Mouse (Mus musculus): Measurements from ENCODE around the gene Mmp9.

Mmp9 gene

DNA sequence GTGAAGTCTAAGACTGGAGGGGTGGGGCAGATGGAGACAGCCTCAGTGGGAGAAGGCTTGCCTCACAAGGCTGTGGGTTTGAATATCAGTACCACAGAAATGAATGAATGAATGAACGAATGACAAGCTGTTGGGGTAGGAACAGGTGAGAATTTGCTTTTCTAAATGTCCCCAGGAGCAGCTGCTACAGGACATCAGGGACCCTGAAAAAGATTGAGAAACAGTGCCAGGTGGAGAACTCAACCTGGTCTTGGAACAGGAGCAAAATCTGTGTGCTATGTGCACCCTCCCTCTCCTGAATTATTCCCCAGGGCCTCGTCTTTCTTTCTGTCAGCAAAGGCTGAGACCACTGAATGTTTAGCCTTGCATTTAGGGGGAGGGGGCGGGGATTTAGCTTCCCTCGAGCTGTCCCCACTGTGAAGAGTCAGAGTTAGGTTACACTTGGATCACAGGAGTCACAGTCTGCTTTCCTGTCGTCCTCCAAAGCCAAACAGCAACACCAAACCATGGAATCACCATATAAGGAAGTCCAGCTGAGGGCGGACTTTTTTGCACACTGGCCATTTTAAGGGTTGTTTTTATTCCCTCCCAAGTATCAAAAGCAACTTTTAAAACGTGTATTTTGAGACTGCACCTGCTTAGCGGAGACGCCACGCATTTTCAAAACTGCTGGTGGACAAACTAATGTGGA, at the start of gene Mmp9:
Mmp9 (plus strand) TSS at position 641 of the 691 bp plus-strand sequence.
- DNase-seq, result no peak

DNA sequence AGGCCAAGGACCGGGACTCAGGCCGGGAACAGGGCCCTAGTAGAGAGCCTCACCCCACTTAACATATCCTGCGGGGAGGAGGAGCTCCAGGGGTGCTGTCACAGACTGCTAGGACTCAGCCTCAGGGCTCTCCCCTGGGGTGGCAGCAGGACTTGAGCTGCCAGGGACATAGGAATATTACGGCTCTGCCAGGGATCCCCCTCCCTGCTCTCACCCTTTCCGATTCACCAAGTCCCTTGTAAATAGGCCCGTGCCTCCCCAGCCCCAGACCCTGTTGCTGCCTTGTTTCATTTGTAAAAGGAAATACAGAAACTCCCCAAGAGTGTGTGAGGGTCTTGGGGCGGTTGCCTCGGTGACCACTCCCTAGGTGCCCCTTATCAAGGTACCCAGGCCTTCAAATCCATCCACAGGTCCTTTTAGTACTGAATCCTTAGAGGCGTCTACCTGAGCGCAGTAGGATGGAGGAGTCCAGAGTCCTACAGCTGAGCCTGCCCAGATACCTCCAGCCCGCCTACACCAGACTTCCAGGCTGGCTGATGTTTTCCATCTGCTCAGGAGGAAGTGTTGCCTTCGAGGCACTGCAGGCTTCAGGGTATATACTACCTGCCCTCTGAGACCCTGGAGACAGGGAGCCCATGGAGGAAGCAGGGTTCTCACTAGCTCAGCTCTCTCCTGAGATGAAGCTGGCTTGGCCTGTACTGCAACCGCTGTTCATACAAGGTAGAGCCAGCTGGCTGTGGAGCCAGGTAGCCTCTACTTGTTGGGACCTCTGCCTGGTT, 49.3 kb upstream of the Mmp9 start:
- no peak for DNase-seq

DNA sequence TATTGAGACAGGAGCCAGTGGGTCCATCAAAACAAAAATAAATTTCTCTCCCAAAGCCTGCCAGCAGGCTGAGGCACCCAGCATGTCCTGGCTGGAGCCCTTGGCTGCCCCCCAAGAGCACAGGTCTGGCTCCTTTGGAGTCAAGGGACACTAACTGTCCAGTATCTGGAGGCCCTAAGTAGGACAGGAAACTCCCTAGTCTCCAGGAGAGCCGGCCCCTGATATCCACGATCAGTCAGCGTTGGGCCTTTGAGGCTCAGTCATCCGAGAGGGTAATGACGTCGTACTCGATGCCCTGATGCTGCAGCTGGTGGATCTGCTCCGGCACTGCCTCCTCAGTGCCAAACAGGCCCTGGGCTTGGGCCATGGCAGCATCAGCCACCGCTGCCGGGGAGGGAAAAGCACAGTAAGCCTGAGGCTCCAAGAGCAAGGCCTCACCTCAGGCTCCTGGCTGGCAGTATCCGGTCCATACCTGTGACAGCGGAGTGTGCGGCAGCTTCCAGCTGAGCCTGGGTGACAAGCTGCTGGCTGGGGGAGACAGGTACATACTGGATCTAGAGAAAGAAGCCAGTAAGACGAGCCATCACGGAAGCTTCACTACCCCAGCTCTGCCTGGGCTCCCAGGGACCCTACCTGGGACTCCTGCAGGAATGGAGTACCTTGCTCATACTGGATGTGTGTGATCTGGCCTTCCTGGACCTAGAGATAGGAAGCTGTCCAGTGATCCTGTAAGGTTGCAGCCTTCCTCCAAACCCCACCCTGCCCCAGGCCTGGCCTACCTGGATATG, 48.5 kb upstream of the Mmp9 start:
- no peak for DNase-seq

DNA sequence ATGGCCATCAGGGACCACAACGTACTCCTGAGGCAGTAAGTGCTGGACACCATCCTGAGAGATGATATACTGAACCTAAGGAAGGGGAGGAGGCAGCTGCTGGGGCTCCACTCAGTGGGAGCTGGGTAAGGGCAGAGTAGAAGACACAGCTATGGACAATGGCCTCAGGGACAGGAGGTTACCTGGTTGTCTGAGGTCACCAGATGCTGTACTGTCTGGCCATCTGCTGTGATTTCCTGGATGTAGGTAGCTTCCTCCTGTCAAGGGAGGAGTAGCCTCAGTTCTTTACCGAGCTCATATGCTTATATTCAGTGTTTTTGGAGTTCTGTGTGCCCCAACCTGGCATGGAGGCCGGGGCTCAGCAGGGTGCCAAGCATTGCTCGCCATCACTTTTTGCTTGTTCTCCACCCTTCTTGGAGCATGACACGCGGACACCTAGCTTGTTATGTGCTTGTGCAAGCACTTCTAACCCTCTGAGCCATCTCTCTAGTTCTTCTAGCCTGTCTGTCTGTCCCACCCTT, 47.8 kb upstream of the Mmp9 start:
- DNase-seq, result no peak

DNA sequence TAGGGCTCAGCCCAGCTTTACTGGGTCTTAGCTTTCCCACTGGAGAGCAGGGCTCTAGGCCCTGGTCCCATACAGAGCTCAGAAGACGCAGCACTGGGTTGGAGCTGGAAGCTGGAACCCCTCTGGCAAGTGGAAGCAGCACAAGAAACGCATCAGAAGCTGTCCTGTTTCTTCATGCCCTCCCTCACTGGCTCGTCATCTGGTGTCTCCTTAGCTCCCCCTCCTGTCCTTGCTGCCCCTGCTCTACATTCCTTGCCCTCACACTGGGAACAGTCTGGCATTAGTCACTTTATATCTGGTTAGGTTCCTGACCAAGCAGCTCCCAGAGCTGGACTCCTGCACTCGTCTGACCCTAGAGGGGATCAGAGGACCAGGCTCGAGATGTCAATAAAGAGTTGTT, 46.5 kb upstream of the Mmp9 start:
- no peak for DNase-seq

DNA sequence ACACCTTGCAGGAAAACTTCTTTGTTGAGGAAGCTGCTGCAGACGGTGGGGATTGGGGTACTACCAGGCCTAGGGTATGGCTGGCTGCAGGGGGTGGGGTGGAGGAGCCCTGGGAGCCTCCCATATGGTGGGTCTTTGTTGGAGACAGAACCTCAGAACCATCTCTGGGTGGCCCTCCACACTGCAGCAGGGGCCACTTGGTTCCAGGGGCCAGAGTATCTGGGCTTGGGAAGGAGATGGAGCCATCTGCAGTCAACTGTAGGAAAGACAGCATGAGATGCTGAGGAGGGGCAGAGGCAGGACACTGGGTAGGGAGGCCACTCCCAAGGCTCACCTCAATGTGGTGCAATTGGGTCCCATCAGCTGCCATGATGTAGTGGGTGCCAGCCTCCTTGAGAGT, 45.9 kb upstream of the Mmp9 start:
- no peak for DNase-seq

DNA sequence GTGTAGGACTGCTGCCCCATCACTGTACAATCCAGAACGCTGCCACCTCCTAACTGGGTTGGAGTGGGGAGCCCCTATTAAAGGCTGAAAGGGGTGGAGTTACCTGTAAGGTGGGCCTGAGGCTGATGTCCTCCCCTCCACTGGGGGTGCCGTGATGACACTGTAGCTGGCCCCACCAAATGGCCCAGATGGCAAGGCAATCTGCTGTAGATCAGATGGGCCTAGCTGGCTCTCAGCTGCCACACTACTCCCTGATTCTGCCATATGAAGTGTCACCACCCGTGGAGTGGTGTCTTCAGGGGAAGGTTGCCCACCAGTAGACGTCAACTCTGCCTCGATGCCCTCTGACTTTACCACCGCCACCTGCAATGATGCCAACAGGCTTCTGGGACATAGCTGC, 44.7 kb upstream of the Mmp9 start:
- no peak for DNase-seq

DNA sequence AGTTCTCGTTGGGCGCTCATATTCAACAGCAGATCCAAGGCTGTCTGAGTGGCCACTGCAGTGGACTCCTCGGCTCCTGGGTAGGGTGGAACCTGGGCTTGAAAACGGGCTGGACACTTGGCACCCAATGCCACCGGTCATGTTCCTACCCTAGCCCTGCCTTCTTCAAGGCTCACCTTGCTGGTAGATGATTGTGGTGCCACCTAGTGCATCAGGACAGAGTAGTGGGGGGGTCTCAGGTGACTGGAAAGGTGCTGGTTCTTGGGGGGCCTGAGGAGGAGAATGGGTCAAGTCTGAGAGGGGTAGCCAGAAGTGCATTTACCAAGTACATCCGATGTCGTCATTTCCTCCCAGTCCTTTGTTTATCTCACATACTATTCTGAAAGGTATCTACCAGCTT, 42.6 kb upstream of the Mmp9 start:
- peak in 1 of 2 experiments; percentile 50 for DNase-seq

DNA sequence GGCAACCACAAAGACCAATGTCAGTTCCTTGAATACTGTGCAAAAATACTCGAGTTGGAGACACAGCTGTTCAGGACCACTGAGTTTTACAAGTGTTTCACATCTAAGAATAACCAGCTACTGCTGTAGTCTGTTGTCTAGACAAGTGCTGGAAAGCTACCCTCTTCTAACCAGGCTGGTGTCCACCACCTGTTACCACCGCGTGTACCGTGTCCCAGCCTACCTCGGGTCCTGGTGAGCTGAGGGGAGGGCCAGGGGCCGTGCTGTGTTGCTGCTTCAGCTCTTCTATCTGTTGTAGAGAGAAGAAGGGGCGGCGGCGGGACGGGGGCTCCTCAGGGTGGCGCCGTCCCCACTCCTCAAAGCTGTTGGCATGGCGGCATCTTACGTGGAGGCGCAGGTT, 41.5 kb upstream of the Mmp9 start:
- no peak for DNase-seq

DNA sequence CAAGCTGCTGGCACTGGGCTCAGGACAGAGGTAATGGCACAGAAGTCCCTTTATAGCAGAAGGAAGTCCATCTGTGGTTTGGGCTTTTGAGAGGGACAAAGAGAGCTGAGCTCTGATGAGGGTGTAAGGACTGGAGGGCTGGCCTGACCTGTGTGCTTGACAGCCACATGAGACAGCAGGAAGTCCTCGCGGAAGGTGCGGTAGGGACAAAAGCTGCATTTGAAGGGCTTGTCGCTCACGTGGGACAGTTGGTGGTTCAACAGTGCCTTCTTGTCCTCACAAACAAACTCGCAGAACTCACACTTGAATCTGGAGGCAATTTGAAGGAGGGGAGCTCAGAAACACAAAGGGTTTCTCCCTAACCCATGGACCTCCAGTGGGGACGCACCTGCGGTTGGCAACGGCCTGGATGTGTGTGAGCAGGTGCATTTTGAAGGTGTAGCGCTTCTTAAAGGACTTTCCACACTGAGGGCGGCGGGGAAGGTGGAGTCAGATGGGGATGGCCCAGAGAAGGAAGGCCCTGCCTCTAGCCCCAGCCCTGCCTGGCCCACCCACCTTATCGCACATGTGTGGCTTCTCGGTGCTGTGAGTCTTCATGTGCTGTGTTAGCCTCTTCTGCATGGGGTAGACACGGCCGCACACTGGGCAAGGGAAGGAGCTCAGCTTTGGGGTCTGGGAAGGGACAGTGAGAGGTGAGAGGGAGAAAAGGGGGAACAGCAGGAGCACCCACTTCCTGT, 40.7 kb upstream of the Mmp9 start:
- no peak for DNase-seq

DNA sequence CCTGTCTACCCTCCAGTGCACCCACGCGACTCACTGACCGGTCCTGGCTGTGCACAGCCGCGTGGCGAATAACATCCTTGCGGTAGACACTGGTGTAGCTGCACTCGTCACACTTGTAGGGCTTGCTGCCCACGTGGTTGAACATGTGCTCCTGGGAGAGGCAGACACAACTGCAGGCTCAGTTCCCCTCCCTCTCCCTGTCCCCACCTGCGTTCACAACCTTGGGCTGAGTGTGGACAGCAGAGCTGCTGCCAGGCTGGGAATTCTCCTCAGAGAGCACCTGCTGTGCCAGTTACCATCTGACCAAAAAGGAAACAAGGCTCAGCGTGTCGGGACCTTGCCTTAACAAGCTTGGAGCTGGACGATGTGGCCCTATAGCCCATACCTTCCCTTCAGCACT, 39.2 kb upstream of the Mmp9 start:
- no peak for DNase-seq

DNA sequence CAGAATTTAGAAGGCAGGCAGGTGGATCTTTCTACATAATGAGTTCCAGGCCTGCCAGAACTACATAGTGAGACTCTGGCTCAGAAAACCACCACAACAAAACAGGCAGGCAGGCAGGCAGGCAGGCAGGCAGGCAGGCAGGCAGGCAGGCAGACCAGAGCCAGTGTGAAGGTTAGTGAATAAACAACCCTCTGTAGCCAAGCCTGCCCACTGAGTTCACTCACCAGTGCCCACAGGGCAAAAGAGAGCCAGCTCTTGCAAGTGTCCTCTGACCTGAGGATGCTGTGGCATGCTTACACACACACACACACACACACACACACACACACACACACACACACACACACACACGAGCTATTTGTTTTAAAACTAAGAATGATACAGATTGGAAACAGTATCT, 37.1 kb upstream of the Mmp9 start:
- DNase-seq, result no peak

DNA sequence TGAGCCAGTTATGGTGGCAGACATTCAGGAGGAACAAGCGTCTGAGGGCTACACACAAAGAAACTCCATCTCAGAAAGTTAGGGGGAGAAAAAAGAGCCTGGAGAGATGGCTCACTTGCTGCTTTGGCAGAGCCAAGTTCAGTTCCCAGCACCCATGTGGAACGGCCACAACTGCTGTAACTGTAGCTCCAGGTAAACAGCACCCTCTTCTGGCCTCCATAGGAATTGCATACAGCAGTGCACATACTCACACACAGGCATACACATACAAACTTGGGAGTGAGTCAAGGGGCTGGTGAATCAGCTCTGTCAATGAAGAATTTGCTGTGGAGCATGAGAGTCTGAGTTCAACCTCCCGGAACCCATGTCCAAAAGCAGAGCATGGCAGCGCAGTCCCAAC, 34.5 kb upstream of the Mmp9 start:
- no peak for DNase-seq

DNA sequence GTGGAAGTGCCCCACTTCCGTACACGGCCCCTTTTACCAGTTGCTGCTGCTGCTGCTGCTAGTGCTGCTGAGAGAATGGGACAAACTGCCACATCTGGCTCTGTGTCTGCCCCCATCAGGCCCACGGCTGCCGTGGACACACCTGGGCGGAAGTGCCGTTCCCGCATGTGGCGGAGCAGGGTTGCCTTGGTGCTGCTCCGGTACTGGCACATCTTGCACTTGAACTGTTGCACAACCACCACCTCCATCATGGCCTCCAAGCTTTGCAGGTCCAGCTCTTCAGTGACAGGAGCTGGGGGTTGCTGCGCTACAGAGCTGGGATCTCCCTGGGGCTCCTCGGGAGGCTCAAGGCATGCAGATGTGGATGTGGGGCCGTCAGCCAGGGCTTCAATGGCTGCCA, 33.1 kb upstream of the Mmp9 start:
- no peak for DNase-seq

DNA sequence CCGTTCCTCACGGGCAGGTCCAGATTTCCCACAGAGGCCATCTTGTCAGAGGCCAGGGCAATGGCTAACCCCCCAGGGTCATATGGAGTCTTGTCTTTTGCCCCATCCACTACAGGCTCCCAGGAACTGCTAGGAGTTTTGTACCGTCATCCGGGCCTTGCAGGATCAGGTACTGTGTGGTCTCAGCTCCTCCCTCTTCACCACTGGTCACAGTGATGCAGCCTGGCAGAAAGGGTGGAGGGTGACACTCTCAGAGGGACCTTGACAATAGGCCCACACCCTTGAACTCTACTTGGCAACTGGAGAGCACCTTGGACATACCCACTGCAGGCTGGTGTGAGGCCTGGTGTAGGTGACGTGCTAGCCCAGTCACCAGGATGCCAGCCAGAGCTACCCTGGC, 32.6 kb upstream of the Mmp9 start:
- no peak for DNase-seq

DNA sequence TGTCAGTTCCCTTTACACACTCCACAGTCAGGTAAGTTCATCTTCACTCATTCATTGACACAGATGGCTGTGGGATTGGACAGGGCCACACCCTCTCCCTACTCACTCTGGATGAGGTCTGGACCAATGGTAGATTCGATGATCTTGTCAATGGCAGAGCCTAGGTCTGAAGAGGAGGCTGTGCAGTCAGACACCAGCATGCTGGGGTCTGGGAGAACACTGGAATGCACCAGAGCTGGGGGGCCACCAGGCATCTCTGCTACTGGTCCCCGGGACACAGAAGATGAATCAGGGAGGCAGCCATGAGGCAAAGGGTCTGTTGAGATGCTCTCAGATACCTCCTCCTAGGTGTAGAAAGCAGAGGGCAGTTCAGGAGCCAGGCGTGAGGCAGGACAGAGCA, 31.5 kb upstream of the Mmp9 start:
- no peak for DNase-seq

DNA sequence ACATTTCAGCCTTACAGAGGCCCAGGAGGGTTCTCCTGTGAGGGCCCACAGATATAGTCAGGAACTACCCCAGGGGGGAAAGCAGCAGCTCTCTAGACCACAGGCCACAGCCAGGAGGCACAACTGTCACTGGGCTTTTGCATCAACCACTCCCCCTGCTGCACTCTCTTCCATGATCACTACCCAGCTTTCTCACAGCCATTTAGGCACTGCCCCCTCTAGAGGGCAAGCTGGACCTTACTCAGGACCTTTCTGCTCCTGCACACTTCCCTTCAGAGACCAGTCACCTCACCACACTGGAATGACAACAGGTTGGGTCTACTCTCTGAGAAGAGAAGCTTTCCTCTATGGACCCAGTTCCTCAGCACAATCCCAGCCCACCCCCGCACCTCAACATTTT, 31.0 kb upstream of the Mmp9 start:
- no peak for DNase-seq

DNA sequence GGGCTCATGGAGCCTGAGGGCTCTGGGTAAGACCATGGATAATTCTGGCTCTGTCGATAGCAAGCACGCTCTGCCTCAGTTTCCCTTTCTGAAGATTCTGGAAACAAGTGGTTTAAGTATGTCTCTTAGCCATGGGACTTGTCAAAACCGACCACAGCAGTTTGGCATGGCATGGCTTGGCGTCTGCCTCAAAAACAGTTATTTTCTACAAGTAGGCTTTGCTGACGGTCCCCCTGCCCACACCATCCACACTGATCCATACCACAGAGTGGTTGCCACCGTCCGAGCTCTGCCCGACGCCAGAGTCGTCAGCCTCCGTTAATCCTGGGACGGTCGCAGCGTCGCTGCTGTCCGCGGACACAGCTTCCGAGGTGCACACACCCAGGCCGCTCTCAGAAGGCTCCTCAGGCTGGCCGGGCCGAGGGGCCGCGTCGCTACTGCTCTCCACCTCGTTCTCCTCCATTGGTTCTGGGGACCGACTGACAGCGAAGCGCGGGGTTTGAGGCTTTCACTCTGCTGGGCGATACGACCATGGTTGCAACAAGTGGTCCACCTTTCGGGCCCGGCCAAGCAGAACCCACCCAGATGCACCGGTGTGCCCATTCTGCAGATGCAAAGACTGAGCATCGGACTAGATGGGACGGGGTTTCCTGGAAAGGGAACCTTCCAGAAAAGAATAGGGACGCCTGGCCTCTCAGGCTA, 30.1 kb upstream of the Mmp9 start:
- no peak for DNase-seq

DNA sequence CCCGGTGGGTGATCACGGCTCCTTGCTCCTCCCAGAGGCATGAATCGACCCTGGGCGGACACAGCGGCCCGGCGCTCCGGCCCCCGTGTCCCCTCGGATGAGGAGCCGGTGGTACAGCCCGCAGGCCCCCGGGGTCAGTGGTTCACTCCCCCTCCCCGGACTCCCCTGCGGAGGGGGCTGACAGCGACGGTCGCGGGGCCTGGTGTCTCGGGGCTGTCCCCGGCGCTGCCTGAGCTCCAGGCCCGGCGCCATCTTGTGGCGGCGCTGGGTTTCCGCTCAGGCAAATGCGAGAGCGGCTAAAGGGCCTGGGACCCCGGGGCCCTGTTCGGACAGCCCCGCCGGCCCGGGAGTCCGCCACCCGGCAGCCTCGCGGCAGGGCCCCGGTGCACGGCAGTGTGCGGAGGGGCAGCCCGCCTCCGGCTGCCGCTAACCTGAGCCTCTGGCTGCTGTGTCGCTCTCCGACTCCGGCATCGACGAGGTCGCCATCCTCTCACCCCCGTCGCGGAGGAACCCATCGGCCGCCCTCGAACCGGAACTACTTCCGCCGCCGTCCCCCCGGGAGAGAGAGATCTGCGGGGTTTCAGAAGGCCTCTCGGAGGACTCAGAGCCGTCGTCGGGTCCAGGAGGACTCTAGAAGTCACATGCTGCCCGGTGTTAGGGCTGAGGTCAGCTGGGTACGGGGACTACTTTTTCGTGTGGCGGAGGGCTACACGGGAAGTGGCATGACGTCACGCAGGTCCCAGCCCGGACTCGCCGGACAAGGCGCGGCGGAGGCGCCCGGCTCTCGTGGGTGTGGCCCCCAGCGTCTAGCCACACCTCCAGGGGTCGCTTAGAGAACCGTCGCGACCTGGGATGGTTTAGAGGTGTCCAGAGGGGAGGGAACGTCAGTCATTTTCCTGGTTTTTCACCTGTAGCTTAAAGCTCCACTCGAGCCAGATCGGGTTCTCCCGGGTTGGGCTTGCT, 29.2 kb upstream of the Mmp9 start, which contains the start of gene Zfp335:
Zfp335 (minus strand) TSS at position 672 of the 963 bp plus-strand sequence.
- DNase-seq, result peak; percentile 88 to 93

DNA sequence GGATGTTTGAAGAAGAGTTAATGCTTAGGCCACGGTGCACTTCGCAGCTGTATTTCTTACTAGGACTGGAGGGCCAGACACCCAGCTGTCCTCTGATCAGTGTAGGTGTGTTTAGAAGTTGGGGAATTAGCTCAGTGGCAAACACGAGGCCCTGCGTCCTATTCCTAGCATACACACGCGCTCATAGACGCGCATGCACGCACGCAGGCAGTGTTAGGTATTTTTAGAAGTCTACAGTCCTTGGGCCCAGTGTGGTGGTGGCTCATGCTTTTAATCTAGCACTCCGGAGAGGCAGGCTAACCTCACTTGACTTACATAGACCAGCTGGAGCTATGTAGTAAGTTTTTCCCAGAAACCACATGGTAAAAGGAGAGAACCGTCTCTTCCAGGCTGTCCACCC, 28.4 kb upstream of the Mmp9 start:
- no peak for DNase-seq
